Mouse (Mus musculus) cerebellum, adult 18-20 months (tissue): ENCODE results near the gene Asb16.

Experiments
- DNase-seq, 2 experiments: peaks; one replicate each; pipeline ENCODE4 v3.0.0; 2021

Asb16 gene

DNA sequence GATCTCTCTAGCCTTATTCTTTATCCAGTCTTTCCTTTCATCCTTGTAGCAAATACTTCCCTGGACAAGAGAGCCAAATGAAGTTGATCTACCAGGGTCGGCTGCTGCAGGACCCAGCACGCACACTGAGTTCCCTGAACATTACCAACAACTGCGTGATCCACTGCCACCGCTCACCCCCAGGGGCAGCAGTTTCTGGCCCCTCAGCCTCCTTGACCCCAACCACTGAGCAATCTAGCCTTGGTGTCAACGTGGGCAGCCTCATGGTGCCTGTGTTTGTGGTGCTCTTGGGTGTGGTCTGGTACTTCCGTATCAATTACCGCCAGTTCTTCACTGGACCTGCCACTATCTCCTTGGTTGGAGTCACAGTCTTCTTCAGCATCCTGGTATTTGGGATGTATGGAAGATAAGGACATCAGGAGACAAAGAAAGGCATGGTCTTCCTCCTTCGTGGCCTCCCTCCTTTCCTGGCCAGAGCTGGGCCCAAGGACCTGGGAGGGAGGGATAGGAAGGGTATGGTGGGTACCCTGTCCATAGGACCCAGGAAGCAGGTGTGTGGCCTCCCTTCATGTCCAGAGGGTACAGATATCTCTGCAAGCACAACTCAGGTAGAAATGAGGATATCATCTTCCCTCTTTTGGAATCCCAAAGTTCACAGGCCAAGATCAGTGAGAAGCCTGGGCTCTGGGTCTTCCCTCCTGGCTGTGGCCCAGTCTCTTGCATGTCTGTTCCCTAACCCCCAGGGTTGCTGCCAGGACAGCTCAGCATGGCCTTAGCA, 19.7 kb downstream of the Asb16 start:
- no peak for DNase-seq

DNA sequence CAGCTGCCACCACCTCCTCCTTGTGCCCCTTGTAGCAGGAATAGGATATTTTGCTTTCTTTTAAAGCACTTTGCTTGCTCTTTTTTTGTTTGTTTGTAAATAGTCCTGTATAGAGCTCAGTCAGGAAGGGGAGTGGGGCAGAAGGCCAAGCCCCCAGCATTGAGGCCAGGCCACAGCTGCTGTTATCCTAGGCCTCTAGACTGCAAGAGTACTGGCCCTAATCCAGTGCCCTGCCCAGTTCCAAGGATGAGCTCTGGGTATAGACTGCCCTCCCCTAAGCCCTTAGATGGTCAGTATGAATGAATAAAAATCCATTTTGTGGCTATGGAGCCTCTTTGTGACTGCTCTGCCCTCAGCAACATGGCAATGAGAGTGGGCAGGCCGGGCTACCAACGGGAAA, 20.4 kb downstream of the Asb16 start:
- no peak for DNase-seq

DNA sequence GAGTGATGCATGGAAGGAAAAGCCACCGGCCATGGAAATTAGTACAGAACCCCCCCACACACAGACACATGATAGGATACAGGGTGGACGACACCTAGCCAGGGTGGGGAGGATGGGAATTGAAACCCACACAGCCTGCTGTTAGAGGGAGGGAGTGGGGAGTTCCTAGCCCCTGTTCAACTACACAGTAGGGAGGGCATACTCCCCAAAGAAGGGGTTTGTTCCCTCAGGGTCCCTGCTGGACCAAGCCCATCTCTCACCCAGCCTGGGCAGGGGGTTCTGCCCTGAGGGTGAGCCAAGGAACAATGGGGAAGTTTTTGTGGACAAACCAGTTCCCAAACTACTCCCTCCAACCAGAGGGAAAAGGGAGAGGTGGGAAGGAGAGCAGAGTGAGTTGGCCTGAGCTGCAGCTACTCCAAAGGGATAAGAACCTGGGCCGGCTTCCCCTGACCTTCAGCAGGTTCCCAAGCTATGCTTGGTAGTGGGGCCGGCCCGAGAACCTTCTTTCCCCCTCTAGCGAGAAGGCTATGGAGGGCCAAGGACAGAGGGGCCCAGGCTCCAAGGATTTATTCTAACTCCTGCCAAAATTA, 21.1 kb downstream of the Asb16 start:
- DNase-seq = no peak

DNA sequence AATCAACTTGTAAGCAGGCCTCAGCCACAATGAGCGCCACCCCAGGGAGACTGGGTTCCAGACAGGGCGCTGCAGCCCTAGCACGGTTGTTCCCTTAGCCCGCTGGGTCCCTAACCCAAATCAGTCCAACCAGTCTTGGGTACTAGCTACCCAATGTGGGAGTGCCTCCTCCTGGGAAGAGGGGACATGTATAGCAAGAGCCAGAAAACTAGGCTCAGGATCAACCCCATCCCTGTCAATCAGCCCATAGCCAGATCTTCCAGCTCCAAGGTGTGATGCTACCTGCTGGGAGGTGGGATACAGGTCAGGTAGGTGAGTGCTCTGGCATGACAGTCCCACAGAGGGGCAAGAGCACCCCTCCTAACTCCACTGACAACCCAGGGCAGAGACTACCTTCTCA, 21.6 kb downstream of the Asb16 start:
- no peak for DNase-seq

DNA sequence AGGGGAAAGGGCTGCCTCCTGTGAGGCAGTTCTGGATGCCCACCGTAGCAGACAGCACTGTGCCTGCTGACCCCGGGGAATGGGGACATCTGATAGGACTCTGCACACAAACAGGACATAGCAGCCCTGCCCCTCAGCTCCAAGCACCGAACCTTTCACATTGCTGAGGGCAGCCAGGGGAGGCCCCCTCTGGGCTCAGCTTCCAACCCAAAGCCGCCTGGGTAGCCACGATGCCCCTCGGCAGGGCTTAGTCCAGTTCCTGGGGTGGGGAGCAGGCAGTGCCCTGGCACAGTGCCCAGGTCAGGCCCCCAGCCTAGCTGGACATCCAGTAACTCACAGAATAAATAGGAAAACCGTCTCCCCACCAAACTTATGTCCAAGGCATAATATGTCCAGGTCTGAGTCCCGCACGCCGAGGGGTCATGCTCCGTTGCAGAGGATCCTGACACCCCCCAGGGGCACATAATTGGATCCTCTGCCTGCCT, 22.6 kb downstream of the Asb16 start:
- DNase-seq = no peak

DNA sequence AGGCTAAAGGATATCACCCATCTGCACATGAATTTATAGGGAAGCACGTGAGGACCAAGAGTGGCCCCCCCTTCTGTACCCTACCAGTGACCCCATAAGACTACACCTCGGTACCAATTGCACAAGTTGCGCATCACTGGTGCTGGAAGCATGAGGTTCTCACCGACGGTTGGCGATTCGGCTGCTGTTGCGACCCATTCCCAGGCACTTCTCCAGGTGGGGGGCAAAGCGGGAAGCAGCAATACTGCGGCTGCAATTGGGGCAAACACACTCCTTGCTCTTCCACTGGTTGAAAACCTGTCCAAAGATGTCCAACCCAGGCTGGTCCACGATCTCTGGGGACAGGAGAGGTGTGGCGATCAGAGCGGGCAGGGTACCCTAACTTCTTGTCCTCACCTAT, 25.4 kb downstream of the Asb16 start:
- DNase-seq = no peak

DNA sequence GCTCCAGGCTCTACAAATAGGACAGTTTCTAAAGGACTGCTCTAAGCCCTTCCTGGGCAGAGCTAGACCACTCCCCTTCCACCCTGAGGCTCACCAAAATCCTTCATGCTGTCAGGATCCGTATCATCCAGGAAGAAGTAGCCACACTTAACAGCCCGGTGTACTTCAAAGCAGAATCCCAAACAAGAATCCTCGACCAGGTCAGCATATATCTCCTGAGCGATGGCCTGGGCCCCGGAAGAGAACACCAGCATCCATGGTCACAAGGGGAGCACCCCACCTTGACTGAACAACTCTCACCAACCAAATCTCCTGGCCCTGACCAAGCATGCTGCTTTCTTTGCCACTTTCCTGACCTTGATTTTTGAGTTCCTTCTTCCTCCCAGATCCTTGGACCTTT, 25.9 kb downstream of the Asb16 start:
- no peak for DNase-seq

DNA sequence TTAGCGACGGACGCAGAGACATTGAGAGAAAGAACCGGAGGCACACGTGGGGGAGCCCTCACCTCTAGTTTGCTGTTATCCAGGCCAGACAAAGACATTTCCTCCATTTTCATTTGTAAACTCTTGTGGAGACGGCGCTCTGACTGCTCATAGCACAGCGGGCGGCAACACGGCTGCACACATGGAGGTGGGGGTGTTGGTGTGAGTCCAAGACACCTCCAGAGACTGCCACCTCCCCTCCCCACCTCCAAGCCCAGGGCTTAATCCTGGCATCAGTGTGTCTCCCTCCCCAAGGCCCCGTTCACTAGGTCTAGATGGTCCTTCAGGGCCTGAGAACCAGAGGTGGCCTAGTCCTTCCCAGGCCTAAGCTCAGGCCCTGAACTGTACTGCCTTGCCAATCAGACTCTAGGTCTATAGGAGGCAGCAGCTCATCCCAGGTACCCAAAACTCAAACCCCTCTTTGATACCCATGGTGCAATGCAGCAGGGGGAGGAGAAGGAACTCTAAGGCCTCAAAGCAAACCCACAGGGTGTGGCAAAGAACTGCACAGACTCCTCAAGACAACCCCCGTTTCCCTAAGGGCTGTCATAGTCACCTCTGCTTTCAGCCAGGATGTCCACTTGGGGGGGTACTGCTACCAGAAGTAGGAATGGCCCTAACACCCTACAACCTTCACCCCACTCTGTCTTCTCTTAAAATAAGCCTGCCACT, 26.5 kb downstream of the Asb16 start:
- peak; percentile 34 to 47 for DNase-seq

DNA sequence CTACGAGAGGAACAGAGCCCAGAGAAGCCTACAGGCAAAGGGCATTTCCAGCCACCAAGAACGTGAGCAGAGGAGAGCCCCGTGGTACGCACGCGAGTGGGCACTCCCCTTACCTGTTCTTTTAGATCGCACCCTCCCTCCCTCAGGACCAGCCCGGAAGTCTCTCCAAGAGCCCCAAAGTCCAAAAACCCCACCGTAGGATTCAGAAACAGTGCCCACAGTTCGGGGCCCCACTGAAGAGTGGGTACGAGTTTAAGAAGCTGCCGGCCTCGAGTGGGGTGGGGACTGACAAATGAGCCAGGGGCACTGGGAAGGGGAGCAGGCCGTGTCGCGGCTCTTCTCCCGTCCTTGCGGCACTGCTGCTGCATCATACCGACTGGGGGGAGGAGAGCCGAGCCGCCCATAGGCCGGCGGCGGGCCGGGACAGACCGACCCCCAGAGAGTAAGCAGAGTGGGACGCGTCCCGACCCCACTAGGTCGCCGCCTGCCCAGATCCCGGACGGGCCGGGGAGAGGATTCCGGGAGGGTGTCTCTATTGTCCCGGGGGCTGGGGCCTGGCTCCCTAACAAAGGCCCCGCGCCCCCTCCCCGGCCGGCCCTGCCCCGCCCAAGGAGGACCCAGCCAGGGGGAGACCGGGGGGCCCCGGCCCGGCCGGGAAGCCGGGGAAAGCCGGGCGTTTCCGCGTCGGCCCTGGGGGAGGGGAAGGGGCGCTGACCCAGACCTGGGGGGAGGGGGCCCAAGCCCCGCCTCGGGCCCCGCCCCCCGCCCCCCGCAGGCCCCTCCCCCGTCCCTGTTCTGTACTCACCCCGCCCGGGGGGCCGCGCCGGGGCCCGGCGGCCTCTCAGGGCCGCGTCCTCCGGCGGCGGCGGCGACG, 27.3 kb downstream of the Asb16 start:
- DNase-seq = peak in 1 of 2 experiments; percentile 54

DNA sequence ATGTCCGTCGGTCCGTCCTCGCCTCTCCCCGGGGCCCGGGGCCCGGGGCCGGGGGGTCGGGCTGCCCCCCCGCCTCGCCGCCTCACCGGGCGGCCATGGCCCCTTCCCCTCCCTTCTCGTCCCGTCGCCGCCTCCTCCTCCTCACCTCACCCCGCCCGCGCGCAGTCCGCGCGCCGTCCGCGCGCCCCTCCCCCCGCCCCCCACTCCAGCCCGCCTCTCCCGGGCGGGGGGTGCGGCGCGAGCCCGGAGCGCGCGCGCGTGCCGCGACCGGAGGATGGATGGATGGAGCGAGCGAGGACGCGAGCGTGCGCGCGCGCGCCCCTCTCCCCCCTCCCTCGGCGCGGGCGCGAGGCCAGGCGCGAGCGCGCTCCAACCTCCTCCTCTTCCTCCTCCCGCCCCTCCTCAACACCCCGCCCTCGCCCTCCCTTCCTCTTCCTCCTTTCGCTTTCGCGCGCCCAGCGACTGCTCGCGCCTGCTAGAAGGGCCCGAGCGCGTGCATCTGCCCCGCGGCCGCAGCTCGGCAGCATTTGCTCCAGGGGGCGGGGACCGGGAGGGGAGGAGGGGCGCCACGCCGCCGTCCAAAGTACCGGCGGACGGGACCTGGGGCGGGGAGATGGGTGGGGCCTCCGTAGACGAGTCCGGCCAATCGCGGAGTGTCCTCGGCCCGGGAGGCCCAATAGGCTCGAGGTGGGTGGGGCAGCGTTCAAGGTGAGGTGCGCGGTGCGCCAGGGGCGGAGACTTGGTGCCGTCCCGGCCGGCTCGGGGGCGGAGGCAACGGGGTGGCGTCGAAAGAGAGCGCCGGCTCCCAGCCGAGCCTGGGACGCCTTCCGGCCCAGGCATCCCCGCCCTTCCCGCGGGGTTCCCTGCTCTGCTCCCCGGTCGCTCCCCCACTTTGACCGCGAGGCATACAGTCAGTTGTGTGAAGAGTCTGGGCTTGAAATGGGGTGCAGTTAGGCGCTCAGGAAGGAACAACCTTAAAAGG, 28.2 kb downstream of the Asb16 start, which contains the start of gene Atxn7l3:
Gene Atxn7l3 (minus strand): TSS at position 141 of the 982 bp plus-strand sequence.
- peak; percentile 97 to 100 for DNase-seq

DNA sequence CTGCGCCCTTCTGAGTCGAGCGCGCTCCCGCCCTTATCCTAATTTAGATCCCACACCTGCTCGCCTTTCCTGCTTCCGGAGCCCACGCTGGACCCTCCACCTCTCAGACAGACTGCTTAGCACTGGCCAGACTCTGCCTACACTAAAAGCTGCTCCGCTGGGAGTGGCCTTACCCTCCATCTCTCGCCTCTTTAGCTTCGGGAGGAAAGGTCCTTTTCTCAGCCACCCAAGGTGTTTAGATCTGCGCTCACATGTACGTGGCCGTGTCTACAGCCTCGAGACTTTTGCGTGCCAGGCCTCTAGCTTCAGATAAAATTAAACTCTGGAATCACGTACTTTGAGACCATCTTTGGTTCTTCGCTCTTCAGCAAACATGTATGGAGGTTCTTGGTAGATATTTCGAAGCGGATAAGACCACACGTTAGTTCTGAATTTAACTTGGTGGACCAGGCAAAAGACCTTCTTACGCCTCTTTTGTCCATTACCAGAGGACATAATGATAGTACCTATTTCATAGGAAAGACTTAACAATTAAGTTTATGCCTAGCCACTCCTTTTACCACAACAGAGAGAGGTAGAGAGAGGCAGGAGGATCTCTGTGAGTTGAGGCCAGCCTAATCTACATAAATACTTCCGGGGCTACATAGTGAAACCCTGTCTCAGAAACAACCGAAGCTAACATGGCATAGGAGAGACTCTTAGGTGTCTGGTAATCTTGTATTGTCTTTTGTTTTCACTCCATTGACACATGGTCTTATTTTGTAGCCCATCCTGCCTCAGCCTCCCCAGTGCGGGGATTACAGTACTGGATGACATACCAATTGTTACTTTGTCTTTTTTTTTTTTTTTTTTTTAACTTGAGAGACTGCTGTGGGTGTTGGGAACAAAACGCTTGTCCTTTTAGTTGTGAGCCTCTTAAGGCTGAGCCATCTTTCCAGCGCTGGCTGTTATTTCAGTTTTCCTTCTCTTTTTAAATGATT, 29.3 kb downstream of the Asb16 start:
- DNase-seq = no peak

DNA sequence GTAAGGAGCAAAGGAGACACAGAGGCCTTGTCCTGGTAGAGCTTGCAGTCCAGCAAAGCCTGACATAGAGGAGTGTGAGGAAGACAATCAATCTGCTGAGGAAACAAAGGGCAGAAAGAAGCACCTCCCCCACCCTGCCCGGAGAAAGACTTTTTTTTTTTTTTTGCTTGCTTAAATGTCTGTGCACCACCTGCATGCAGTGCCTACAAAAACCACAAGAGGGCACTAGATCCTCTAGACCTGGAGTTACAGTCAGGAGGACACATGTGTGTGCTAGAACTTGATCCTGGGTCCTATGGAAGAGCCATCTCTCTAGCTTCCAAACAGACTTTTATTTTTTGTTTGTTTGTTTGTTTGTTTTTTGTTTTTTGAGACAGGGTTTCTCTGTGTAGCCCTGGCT, 31.3 kb downstream of the Asb16 start:
- DNase-seq = peak; percentile 52 to 57

DNA sequence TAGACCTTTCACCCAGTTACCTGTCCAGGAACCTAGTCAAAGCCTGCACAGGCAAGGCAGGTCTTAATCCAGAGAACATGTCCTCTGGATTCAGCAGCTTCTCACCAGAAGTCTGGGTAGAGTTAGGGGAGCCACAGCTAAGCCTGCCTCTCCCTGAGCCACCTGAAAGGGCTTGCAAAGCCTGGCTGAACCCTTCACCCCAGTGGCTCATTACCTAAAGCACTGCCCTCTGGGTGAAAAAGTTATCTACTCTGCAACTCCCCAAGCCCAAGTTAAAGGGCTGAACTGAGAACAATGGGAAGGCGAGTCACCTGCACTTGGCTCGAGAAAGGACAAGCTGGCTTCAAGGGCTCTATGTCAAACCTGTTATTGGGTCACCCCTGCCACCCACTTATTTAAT, 35.6 kb downstream of the Asb16 start:
- no peak for DNase-seq

DNA sequence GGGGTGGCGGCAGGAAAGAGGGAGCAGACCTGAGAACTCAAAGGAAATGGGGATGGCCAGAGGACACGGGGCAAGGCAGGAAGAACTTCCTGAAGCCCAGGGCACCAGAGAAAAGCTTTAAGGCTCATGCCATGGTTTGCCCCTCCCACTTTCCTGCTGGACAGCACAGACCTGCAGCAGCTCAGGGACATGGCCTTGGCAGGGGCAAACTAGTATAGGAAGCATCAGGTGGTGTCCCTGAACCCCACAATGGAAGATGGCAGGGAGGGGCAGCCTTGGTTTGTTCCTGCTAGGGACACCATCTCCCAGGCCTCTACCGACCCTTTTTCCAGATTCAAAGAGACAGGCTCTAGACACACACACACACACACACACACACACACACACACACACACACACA, 36.8 kb downstream of the Asb16 start:
- DNase-seq = no peak

DNA sequence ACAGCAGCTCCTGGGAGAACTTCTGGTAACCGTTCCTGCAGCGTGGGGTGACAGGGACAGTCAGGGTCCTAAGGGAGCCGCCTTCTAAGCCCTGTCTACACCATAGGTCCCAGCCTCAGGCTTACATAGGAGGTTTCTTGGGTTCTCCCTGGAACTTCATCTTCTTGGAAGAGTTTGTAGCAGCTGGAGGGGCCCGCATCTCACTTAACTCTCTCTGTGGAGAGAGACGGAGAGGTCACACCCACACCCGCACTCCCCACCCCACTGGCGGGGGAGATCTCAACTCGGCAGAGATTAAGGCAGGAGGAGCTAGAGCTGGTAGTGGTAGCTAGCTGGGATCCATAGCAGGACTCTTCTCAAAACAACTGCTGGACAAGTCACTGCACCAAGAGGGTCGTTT, 39.6 kb downstream of the Asb16 start:
- DNase-seq = no peak

DNA sequence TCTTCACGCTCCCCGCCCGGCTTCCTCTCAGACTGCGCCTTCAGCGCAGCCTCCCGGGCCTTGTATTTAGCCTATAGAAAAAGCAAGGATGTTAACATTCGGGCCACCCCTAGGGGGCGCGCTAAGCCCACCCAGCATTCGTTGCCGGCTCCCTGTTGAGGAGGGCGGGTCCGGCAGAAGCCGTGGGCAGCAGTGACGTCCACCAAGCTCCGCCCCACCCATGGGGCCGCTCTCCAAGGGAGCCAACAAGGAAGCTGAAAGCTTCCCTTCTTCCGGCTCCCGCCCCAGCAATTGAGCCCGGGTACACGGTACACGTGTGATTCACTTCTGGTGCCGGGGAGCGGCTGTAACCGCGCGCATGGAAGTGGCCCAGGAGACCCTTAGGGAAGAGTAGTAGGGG, 40.4 kb downstream of the Asb16 start:
- peak; percentile 93 to 96 for DNase-seq

DNA sequence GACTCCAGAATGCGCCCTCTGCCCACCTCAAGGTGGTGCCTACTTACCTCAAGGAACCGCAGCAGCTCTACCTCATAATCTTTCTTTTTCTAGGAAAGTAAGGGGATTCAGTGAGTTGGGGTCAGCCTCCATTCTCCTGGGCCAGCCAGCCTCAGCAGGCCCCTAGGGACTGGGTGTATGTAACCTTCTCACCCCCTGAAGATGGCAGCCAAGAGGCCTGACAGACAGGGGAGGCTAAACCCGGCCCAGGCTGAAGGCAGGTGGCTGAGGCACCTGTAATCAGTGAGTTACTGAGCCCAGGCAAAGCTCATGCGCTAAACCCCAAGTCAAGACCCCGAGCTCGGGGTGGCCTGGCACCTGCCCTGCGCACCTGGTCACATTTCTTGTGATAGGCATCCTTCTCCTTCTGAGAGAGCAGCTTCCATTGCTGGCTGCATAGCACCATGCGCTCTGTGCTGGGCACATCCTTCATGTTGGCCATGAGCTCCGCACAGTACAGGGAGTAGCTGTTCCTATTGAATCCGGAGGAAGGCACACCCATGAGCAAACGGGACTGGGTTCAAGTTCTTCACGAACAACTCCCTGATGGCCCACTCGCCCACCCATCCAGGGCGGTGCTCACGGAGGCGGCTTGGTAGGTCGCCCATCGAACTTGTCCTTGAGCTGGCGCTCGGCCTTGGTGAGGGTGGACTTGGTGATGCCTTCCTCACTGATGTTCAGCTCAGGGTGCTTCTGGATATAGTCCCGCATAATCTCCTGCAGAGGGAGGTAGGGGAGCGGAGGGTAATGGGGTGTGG, 41.5 kb downstream of the Asb16 start:
- peak in 1 of 2 experiments; percentile 12 for DNase-seq

DNA sequence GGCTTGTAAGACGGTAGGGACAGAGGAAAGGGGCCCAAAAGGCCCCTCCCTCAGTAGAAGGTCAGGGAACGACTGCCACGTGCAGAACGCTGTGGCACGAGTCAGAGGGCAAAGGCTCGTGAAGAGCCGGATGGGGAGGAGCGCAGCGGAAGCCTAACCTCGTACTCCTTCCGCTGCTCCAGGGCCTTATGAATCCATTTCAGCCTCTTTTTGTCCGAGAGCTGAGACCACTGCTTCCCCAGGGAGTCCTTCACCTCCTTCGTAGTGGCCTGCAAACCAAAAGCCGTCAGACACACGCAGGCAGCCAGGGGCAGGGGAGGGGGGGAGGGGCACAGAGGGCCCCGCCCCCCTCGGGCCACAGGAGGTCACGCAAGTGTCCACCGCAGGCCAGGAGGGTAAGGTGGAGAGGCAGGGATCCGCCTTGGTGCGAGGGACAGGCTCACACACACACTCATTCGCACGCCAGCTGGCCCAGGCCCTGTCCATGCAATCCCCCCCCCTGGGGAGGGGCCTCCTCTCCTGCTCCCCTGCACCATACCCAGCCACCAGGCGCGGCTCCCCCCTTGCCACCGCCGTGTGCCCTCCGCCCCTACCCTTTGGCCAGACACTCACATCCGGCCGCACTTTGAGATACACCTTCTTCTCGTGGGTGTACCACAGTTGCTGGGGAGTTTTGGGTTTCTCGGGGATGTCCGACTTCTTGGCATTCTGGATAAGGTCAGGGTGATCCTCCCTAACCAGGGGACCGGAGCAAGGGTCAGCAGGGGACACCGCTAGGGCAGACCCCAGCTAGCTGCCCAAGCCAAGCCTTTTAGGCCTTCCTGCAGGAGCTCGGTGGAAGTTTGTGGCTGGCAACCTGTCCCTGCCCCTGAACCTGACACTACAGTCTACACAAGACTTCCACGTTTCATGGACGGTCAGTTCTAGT, 42.5 kb downstream of the Asb16 start:
- DNase-seq = no peak
